Mouse (Mus musculus): ENCODE data around the gene Tmem259. TPM values are rescaled to one million over a fixed set of nuclear protein-coding genes. Genes with fewer than 3 reads are reported as not detected.

Gene Tmem259
- total RNA-seq, 2 experiments from 2014 or later: 124 TPM

DNA sequence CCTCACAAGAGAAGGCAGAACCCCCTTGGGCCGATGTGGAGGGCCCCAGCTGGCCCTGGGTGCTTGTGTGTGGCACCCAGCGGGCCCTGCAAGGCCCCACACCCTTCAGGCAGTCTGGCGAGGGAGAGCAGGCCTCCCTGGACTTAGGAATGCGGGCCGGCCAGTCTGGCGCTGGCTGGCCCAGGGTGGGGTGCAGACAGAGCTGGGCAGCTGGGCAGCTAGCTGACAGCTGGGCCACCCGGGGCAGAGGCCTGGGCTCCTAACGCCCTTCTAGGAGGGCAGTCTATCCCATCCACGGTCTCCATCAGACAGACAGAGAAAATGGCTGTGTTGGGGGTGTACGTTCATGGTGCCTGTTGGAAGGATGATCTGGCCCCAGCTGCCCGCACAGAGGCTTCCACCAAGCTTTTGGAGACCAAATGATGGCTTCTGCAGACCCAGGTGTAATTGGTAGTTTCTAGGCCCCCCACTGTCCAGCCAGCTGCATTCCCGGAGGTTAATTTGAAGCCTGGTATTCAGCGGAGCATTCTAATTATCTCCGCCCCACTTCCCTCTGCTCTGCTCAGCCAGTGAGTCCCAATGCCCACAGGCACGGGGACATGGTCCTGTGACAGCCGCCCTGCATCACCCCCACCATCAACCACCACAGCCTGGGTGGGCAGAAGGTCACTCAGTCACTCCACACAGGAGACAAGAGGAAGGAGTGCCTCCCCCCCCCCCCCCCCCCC lies 38.5 kb downstream of the Tmem259 start:
- H3K27ac ChIP-seq: no peak overlapping the region
- H3K4me3 ChIP-seq: no peak overlapping the region
- no peak for DNase-seq (ENCODE audit: low spot score in 2 of 2)
- TF ChIP-seq CTCF (conservative IDR thresholded peaks at IDR 0.05): no peak

GRCm38 (mm10) chr10:79943471-79943901 lies 40.6 kb downstream of the Tmem259 start:
- H3K4me3 ChIP-seq: no peak overlapping the region

GRCm38 (mm10) chr10:79942988-79943387 lies 41.1 kb downstream of the Tmem259 start:
- no peak overlapping the region for H3K27ac ChIP-seq
- TF ChIP-seq CTCF (conservative IDR thresholded peaks at IDR 0.05): no peak
- no peak overlapping the region for H3K4me3 ChIP-seq
- DNase-seq (ENCODE audit: low spot score in 2 of 2): no peak

More at GRCm38 (mm10) chr10:79943471-79943901, 40.6 kb downstream of the Tmem259 start:
- no peak for TF ChIP-seq CTCF (conservative IDR thresholded peaks at IDR 0.05)
- H3K27ac ChIP-seq: no peak overlapping the region
- no peak for DNase-seq (ENCODE audit: low spot score in 2 of 2)

DNA sequence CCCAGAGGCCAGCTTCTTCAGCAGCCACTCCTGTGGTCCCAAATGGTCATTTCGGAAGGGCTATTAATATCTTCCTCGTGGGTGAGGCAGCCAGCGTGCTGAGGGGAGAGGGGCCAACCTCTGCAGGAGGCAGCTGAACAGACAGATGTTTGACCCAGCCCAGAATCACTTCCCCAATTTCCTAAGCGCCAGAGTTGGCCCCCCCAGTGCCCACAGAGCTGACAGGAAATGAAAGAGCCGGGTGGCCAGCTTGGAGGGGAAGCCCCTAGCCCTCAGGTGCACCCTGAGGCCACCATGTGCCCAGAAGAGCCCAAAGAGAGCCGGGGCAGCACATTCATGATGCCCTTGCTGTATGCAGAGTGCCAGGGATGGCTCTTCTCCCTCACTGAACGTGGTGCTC lies 43.4 kb downstream of the Tmem259 start:
- Histone ChIP-seq H3K27ac (no peak overlapping the region), H3K4me3 (no peak overlapping the region)
- DNase-seq (ENCODE audit: low spot score in 2 of 2): no peak
- no peak for TF ChIP-seq CTCF (conservative IDR thresholded peaks at IDR 0.05)

GRCm38 (mm10) chr10:79937775-79938526 lies 46.2 kb downstream of the Tmem259 start:
- no peak overlapping the region for H3K27ac ChIP-seq
- no peak for TF ChIP-seq CTCF (conservative IDR thresholded peaks at IDR 0.05)
- no peak overlapping the region for H3K4me3 ChIP-seq
- DNase-seq (ENCODE audit: low spot score in 2 of 2): no peak

DNA sequence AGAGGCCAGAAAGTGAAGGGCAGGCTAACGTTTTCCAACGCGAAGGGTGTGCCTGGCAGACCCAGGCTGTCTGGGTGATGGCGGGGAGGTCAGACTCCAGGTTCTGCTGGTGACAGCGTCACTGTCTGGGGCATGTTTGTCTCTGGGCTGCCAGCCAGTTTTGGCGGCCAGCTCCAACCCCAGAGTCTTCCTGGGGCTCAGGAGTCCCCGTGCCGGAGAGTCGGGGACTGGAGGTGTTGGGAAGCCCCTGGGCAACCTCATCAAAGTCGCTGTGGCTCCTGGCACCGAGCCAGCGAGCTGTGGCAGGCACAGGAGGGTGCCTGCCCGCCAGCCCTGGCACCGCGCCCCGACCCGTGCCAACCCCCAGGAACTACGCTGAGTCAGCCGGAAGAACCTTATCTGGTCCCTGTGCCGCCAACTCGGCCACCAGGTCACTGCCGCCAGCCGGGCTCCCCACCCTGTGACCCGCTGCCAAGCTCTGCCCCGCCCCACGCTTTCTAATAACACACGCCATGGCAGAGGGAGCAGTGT lies 47.2 kb downstream of the Tmem259 start:
- no peak overlapping the region for H3K27ac ChIP-seq
- no peak for TF ChIP-seq CTCF (conservative IDR thresholded peaks at IDR 0.05)
- H3K4me3 ChIP-seq: peak overlapping the region; percentile 24; the same call in 1 of the 2 replicates
- no peak for DNase-seq (ENCODE audit: low spot score in 2 of 2)

- no peak for TF ChIP-seq CTCF (conservative IDR thresholded peaks at IDR 0.05)
- H3K4me3 ChIP-seq: no peak overlapping the region
- no peak overlapping the region for H3K27ac ChIP-seq
- DNase-seq (ENCODE audit: low spot score in 2 of 2): no peak
These were observed 47.7 kb downstream of the Tmem259 start for GRCm38 (mm10) chr10:79936284-79936910.

- Histone ChIP-seq H3K4me3 (no peak overlapping the region), H3K27ac (no peak overlapping the region)
- no peak for DNase-seq (ENCODE audit: low spot score in 2 of 2)
- TF ChIP-seq CTCF (conservative IDR thresholded peaks at IDR 0.05): no peak
These were observed 49.1 kb downstream of the Tmem259 start for GRCm38 (mm10) chr10:79934794-79935569.

DNA sequence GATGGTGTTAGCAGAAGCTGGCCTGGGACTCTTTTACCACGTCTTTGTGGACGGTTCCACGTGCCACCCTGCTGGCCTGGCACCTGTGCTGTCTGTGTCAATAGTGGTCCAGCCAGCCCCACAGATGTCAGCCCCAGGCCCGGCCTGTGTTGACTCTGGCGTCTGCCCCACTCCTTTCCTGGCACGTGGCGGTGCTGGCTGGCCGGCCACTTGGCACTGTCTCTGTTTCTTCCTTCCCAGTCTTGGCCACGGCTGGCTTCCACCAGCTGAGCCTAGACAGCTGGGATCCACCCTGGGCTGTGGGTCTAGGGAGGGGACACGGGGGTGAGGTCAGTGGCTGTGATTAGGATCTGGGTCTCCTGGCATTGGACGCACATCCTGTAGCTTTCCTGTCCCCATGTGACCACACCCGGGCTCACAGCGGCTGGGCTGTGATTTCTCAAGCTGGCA lies 49.8 kb downstream of the Tmem259 start:
- Histone ChIP-seq H3K27ac (peak overlapping the region; percentile 72; the same call in 1 of the 2 replicates), H3K4me3 (no peak overlapping the region)
- peak; percentile 64 to 67 for DNase-seq (ENCODE audit: low spot score in 2 of 2)
- no peak for TF ChIP-seq CTCF (conservative IDR thresholded peaks at IDR 0.05)

DNA sequence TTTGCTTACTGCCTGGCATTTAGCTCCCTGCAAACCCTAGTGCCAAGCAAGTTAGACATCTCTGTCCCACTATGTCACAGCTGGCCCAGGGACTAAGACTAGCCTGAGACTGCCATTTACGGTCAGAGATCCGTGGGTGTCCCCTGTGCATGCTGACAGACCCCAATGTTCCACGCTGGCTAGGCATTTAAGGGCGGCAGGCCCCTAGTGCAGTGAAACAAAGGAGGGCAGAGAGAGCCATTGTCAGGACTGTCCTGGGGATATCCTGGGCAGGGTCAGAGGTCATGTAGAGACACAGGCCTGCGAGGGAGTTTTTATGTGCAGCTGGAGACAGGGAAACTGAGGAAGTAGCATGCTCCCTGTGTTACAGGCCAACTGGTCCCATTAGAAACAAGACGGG lies 50.3 kb downstream of the Tmem259 start:
- TF ChIP-seq CTCF (conservative IDR thresholded peaks at IDR 0.05): no peak
- H3K27ac ChIP-seq: peak overlapping the region; percentile 72; the same call in 1 of the 2 replicates
- no peak overlapping the region for H3K4me3 ChIP-seq

GRCm38 (mm10) chr10:79933145-79933679 lies 50.9 kb downstream of the Tmem259 start:
- Histone ChIP-seq H3K4me3 (no peak overlapping the region), H3K27ac (peak overlapping the region; percentile 72; the same call in 1 of the 2 replicates)
- TF ChIP-seq CTCF (conservative IDR thresholded peaks at IDR 0.05): no peak
- no peak for DNase-seq (ENCODE audit: low spot score in 2 of 2)

More for the DNA sequence above, 50.3 kb downstream of the Tmem259 start:
- DNase-seq (ENCODE audit: low spot score in 2 of 2): no peak

DNA sequence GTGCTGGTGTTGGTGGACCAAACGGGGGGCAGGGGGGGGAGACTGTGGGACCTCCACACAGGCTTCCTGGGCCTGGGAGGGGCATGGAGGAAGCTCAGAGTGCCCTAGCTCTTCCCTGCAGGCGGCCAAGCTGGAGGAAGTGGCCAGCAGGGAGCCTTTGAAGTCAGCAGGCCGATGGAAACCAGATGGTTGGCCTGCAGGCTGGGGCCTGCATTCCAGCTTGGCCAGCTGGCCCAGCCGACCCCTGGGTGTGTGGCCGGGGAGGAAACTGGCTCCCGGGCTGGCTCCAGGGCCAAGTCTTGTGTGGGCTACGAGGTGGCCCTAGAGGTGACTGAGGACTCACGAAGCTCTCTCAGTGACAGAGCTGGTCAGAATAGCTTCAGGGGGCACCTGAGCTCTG lies 51.4 kb downstream of the Tmem259 start:
- H3K27ac ChIP-seq: peak overlapping the region; percentile 72; the same call in 1 of the 2 replicates
- peak in 1 of 2 experiments; percentile 47 for DNase-seq (ENCODE audit: low spot score in 2 of 2)
- no peak overlapping the region for H3K4me3 ChIP-seq
- TF ChIP-seq CTCF (conservative IDR thresholded peaks at IDR 0.05): peak; percentile 38

Data from layer of hippocampus, adult 2 months (tissue).